Mouse (Mus musculus) limb, embryonic 15.5 days (tissue): ENCODE measurements around the gene 1700007K13Rik. TPM values are rescaled to one million over a fixed set of nuclear protein-coding genes. Genes with fewer than 3 reads are reported as not detected.
"Not testable (repeated sequence)": the region's sequence is repeated elsewhere in the genome, so short reads cannot be mapped to it uniquely, and the experiment has no call there.

Experiments
- ATAC-seq: fragments of 200-750 bp; cut with Nextera tagmentation; 2 replicates; pipeline ENCODE4 v1.8.0; 2017; ENCODE audit warnings: low read depth, moderate TSS enrichment; ENCODE audit not compliant: insufficient number of reproducible peaks, low FRiP score, low TSS enrichment
- H3K27ac ChIP-seq: fragments of 300-500 bp; sonication (generic); 2 replicates; pipeline ENCODE4 v1.5.1; 2015; ENCODE audit warnings: moderate library complexity, mild to moderate bottlenecking, inconsistent platforms
- H3K27me3 ChIP-seq: fragments of 300-500 bp; sonication (generic); 2 replicates; pipeline ENCODE4 v1.6.1; 2015; ENCODE audit warnings: inconsistent platforms
- H3K36me3 ChIP-seq: fragments of 300-500 bp; sonication (generic); 2 replicates; pipeline ENCODE4 v1.6.1; 2015; ENCODE audit warnings: inconsistent platforms
- H3K4me1 ChIP-seq: fragments of 300-500 bp; sonication (generic); 2 replicates; pipeline ENCODE4 v1.6.1; 2015; ENCODE audit warnings: inconsistent platforms
- H3K4me2 ChIP-seq: fragments of 300-500 bp; sonication (generic); 2 replicates; pipeline ENCODE4 v1.6.1; 2015; ENCODE audit warnings: mild to moderate bottlenecking, inconsistent platforms
- H3K4me3 ChIP-seq: fragments of 300-500 bp; sonication (generic); 2 replicates; pipeline ENCODE4 v1.5.1; 2015; ENCODE audit warnings: mild to moderate bottlenecking, inconsistent platforms
- H3K9ac ChIP-seq: fragments of 300-500 bp; sonication (generic); 2 replicates; pipeline ENCODE4 v1.6.1; 2015; ENCODE audit warnings: inconsistent platforms
- H3K9me3 ChIP-seq: fragments of 300-500 bp; sonication (generic); 2 replicates; pipeline ENCODE4 v1.6.1; 2016; ENCODE audit warnings: inconsistent platforms
- WGBS: fragments of 180-500 bp; shearing (Covaris S2); methylation state at CpG from one replicate; pipeline ENCODE4 v1.1.7; 2015; 5-methylcytosine and 5-hydroxymethylcytosine counted together
- polyA plus RNA-seq: library from polyadenylated mRNA; unstranded; fragments of >200 nt; fragmentation: Nextera tagmentation; extraction: Ambion mirVana; gene quantifications from 2 replicates; pipeline ENCODE4 v1.2.1, GENCODE M21; 2015

1700007K13Rik gene
- polyA plus RNA-seq = 0.89 and 1.1 TPM in 2 replicates

DNA sequence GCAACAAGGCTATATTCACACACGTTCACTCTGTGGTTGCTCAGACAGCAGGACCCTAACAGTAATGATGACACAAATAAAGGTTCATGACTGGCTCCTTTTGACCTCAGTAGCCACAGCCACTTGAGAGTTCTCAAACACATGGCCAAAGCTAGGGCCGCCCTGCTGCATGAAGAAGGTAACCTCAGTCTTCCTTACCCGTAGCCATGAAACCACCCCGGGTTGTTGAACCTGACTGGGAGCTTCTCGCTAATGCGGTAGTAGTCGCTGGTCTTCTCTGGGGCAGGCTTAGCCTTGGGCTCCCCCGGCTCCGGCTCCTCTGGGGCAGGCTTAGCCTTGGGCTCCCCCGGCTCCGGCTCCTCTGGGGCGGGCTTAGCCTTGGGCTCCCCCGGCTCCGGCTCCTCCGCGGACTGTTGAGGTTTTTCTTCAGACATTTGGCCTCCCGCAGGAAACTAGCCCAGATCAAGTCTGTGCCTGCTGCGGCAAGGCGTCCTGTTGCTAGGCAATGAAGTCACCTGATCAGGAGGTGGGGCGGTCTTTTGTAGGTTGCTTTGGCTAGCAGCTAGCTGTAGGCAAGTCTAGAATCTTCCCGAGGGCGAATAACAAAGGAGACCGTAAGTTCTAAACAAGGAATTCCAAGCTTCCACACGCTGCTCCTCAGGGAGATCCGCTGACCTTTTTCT is at the start of gene 1700007K13Rik:
TSS of gene 1700007K13Rik (minus strand) at position 497 of the 683 bp plus-strand sequence.
- Histone ChIP-seq H3K9me3 (no peaks in the 10 kb centered on the region), H3K9ac (no peak within 1 kb of the TSS), H3K27me3 (no peaks in the 10 kb centered on the region), H3K4me2 (peak within 1 kb of the TSS; percentile 59), H3K4me3 (peak within 1 kb of the TSS; percentile 32), H3K36me3 (peaks cover 20% of the 10 kb centered on the region), H3K4me1 (peaks cover 21% of the 10 kb centered on the region), H3K27ac (no peak within 1 kb of the TSS)
- ATAC-seq = peak; percentile 62; the same call in 1 of the 2 replicates
- WGBS = 5% methylated on average over 25 of the region's 25 CpGs

DNA sequence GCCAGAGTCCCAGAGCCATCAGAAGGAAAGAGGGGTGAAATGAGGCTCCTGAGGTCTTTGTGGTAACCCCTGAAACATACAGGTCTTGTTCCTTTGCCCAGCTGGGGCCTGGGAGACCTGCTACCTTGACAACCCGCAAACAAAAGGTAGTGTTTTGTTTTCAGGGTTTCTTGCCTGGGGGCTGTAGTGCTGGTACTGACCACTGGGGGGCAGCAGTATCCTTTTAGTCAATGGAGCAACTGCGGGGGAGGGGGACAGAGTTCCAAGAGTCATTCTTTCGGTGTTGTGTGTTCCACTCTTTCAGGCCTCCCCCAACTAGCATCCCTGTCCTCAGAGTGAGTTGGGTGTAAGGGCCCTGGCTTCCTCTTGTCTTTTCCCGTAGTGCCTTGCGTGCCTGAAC is 48.4 kb upstream of the 1700007K13Rik start:
- no peak for ATAC-seq
- Histone ChIP-seq H3K36me3 (peaks cover 7% of the 10 kb centered on the region; the same call in 1 of the 2 replicates), H3K27me3 (peaks cover 5% of the 10 kb centered on the region; the same call in 1 of the 2 replicates), H3K4me2 (peak overlapping the region; percentile 96), H3K4me1 (peaks cover 49% of the 10 kb centered on the region), H3K27ac (0 out of 2 replicates have a peak overlapping the region, but pooled peaks have one; percentile 81), H3K9ac (peak overlapping the region; percentile 77; the same call in 1 of the 2 replicates), H3K9me3 (no peaks in the 10 kb centered on the region), H3K4me3 (peak overlapping the region; percentile 80)
- WGBS = 12% methylated on average over 5 of the region's 5 CpGs

DNA sequence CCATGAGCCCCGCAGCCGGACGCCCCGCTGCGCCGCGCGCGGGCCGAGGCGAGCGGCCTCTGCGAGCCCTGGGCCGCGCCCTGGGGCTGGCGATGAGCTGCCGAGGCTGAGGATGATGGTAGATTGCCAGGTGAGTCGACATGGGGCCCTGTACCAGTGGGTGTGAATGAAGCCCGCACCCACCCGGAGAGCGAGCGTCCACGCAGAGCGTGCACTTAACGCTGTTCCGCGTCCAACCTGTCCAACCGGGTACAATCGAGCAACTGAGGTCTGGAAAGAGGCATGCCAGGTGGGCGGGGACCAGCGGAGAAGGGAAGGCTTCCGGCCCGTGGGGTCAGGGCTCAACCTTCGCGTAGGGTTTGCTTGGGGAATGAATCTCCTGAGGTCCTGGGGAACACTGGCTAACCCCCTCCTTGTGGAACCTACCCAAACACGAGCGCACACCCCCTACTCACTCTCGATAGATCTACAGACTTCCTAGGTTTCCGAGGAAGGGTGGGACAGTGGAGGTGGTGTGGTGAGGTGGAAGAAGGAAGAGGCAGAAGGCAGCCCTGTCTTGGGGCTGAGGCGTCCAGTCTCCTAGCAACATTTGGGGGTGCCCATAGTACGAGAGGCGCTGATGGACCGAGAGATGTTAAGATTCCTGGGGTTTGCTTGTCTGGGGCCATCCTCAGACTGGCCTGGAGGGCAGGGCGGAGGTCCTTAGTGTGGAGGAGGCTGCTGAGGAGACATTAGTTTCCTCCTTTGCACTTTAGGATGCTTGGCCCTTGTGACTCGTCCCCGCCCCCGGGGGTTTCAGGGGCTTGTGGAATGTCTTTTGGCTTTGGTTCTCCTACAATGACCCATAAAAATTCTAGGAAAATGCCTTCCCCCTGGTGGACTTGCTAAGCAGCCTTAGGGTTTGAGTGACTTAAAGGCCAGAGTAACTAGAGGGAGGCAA is 47.6 kb upstream of the 1700007K13Rik start:
- Histone ChIP-seq H3K27me3 (peaks cover 5% of the 10 kb centered on the region; the same call in 1 of the 2 replicates), H3K9ac (peak overlapping the region; percentile 77), H3K36me3 (peaks cover 7% of the 10 kb centered on the region; the same call in 1 of the 2 replicates), H3K27ac (peak overlapping the region; percentile 81), H3K4me3 (peak overlapping the region; percentile 80), H3K4me2 (peak overlapping the region; percentile 96), H3K9me3 (no peaks in the 10 kb centered on the region), H3K4me1 (peaks cover 46% of the 10 kb centered on the region)
- 0 out of 2 replicates have a peak, but pooled peaks have one; percentile 27 for ATAC-seq
- WGBS = 4% methylated on average over 47 of the region's 47 CpGs

DNA sequence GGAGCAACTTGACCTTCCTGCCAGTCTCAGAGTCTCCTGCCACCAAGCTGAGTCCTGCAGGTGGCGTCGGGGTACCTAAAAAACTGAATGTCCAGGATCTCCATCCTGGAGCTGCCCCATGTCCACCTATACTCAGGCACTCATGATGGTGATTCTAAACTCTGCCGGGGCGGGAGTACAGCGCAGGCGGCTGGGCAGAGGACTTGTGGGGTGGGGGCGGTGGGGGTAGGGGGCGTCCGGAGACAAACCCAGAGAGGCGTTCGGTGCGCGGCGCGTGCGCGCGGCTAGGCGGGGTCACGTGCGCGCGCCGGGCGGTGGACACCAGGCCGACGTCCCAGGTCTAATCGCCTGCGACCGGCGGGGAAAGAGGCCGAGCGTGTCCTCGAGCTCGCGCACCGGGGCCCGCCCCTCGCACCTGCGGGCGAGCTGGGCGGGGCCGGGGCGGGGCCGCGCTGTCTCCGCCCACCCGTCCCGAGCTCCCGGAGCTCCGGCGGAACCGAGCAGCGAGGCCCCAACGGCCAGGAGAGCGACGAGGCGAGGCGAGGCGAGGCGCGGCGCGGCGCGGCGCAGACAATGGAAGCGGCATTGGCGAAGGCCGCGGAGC is 46.8 kb upstream of the 1700007K13Rik start, which contains the start of gene Ralgds:
TSS of gene Ralgds (plus strand) at position 328 of the 604 bp plus-strand sequence.
- ATAC-seq = no peak
- under 1% methylated on average over 71 of the region's 71 CpGs for WGBS

DNA sequence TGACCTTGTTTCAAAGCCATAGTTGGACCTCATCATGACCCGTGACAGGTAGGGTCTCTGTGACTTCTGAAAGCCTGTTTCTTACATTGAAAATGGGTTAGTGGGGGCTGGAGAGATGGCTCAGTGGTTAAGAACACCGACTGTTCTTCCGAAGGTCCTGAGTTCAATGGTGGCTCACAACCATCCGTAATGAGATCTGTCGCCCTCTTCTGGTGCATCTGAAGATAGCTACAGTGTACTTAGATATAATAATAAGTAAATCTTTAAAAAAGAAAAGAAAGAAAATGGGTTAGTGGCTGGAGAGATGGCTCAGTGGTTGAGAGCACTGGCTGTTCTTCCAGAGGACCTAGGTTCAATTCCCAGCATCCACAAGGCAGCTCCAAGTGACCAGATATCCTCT is 45.5 kb upstream of the 1700007K13Rik start:
- H3K27me3 ChIP-seq, H3K9me3 ChIP-seq, H3K27ac ChIP-seq, H3K4me3 ChIP-seq, H3K4me2 ChIP-seq, H3K36me3 ChIP-seq, ATAC-seq, H3K9ac ChIP-seq: not testable (repeated sequence)
- WGBS = 46% methylated on average over 5 of the region's 5 CpGs
- H3K4me1 ChIP-seq = peaks cover 30% of the 10 kb centered on the region

More for the DNA sequence above, 46.8 kb upstream of the 1700007K13Rik start, which contains the start of gene Ralgds:
- Histone ChIP-seq H3K9me3 (no peaks in the 10 kb centered on the region), H3K9ac (peak within 1 kb of the TSS; percentile 77), H3K36me3 (peaks cover 7% of the 10 kb centered on the region; the same call in 1 of the 2 replicates), H3K4me3 (peak within 1 kb of the TSS; percentile 80), H3K4me2 (peak within 1 kb of the TSS; percentile 96), H3K4me1 (peaks cover 38% of the 10 kb centered on the region), H3K27me3 (peaks cover 5% of the 10 kb centered on the region; the same call in 1 of the 2 replicates), H3K27ac (peak within 1 kb of the TSS; percentile 81)

DNA sequence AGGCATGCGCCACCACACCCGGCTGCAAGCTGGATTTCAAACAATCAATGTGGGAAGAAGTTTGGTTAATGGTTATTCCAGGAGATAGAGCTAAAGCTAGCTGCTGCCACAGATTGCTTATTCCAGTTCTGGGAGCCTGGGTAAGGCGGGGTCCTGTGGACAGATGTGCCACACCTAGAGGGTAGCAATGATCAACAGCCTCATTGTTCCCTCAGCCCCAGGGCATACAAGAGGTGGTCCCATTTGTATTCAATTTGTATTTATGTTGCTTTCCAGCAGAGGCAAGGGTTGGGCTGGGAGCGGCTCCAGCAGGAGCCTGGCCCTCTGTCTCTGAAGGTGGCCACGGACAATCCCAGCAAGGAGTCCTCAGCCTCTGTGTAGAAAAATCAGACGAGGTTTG is 40.2 kb upstream of the 1700007K13Rik start:
- ATAC-seq = no peak
- 66% methylated on average over 6 of the region's 6 CpGs for WGBS

DNA sequence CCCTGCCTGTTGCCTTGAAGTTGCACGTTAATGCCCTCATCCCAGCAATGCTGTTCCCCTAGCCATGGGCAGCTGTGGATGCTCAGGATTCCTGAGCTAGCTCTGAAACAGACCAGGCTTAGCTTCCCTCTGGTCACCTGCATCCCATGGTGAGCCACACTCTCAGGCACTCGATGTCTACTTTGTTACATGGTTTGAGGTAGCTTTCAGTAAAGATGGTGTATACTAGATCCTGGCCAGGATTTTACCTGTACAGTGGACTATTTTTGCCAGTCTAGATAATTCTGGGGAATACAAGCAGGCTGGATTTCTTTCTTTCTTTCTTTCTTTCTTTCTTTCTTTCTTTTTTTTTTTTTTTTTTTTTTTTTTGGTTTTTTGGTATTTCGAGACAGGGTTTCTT is 39.7 kb upstream of the 1700007K13Rik start, which contains the start of gene Gm10134:
TSS of gene Gm10134 (plus strand) at position 301 of the 400 bp plus-strand sequence.
- Histone ChIP-seq H3K4me1 (no peaks in the 10 kb centered on the region), H3K27ac (no peak within 1 kb of the TSS), H3K36me3 (no peaks in the 10 kb centered on the region), H3K4me3 (no peak within 1 kb of the TSS), H3K9ac (no peak within 1 kb of the TSS), H3K4me2 (no peak within 1 kb of the TSS), H3K9me3 (no peaks in the 10 kb centered on the region), H3K27me3 (no peaks in the 10 kb centered on the region)
- WGBS = 65% methylated on average over 3 of the region's 3 CpGs
- no peak for ATAC-seq

More for the DNA sequence above, 40.2 kb upstream of the 1700007K13Rik start:
- Histone ChIP-seq H3K9me3 (no peaks in the 10 kb centered on the region), H3K4me3 (no peak overlapping the region), H3K4me1 (no peaks in the 10 kb centered on the region), H3K27ac (no peak overlapping the region), H3K9ac (no peak overlapping the region), H3K36me3 (no peaks in the 10 kb centered on the region), H3K4me2 (no peak overlapping the region), H3K27me3 (peaks cover 3% of the 10 kb centered on the region; the same call in 1 of the 2 replicates)

DNA sequence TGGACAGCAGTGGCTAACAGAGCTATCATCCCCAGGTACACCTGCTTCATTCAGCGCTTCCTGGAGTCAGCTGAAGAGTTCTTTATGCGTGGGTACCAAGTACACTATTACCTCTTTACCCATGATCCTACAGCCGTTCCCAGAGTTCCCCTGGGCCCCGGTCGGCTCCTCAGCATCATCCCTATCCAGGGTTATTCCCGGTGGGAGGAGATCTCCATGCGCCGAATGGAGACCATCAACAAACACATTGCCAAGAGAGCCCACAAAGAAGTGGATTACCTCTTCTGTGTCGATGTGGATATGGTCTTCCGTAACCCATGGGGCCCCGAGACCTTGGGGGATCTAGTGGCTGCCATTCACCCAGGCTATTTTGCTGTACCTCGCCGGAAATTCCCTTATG is 38.5 kb upstream of the 1700007K13Rik start:
- 88% methylated on average over 13 of the region's 13 CpGs for WGBS
- no peaks in the 10 kb centered on the region for H3K9me3 ChIP-seq

DNA sequence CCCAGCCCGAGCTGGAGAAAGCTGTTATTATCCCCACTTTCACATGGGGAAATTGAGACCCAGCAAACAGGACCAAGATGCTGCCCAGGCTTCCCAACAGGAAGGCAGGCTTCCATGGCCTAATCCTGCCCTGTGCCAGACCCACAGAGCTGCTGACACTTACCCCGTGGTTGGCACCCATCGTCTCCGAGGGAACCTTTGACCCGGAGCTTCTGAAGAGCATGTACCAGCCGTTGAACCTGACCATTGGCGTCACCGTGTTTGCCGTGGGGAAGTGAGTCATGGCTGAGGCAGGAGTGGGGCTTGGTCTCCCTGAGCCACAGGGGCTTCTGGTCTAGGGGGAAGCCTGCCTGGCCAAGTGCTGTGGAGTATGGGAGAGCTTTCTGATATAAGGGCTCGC is 36.9 kb upstream of the 1700007K13Rik start:
- no peak for ATAC-seq
- H3K27me3 ChIP-seq = no peaks in the 10 kb centered on the region
- H3K4me2 ChIP-seq = no peak overlapping the region
- H3K4me1 ChIP-seq = no peaks in the 10 kb centered on the region
- 80% methylated on average over 10 of the region's 10 CpGs for WGBS
- no peaks in the 10 kb centered on the region for H3K36me3 ChIP-seq
- no peak overlapping the region for H3K27ac ChIP-seq
- no peak overlapping the region for H3K4me3 ChIP-seq
- no peaks in the 10 kb centered on the region for H3K9me3 ChIP-seq
- no peak overlapping the region for H3K9ac ChIP-seq

More for the DNA sequence above, 38.5 kb upstream of the 1700007K13Rik start:
- H3K27me3 ChIP-seq = no peaks in the 10 kb centered on the region
- H3K4me2 ChIP-seq = no peak overlapping the region
- no peak overlapping the region for H3K4me3 ChIP-seq
- H3K27ac ChIP-seq = no peak overlapping the region
- no peaks in the 10 kb centered on the region for H3K36me3 ChIP-seq
- no peak overlapping the region for H3K9ac ChIP-seq
- ATAC-seq = no peak
- no peaks in the 10 kb centered on the region for H3K4me1 ChIP-seq

DNA sequence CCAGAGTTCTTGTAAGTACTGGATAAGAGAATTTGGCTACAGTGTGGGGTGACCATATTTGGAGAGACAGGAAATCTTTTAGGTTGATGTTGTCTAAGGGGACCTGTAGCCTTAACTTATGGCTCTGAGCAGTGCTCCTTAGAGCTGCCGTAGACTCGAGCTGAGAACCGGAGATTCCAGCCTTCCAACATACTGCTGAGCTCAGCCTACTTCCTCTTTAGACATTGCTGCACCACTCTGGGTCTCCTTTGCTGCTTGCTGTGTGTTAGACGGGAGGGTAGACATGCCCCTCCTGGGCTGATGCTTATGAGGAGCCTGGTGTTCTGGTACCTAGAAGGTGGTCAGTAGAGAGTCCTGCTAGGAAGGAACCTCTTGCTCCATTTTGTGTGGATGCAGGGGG is 32.3 kb upstream of the 1700007K13Rik start:
- H3K4me1 ChIP-seq = peaks cover 13% of the 10 kb centered on the region
- H3K4me2 ChIP-seq = no peak overlapping the region
- no peaks in the 10 kb centered on the region for H3K36me3 ChIP-seq
- H3K4me3 ChIP-seq = no peak overlapping the region
- H3K9me3 ChIP-seq = no peaks in the 10 kb centered on the region
- ATAC-seq = no peak
- WGBS = 81% methylated on average over 4 of the region's 4 CpGs
- H3K27ac ChIP-seq = no peak overlapping the region
- H3K9ac ChIP-seq = no peak overlapping the region
- H3K27me3 ChIP-seq = no peaks in the 10 kb centered on the region

DNA sequence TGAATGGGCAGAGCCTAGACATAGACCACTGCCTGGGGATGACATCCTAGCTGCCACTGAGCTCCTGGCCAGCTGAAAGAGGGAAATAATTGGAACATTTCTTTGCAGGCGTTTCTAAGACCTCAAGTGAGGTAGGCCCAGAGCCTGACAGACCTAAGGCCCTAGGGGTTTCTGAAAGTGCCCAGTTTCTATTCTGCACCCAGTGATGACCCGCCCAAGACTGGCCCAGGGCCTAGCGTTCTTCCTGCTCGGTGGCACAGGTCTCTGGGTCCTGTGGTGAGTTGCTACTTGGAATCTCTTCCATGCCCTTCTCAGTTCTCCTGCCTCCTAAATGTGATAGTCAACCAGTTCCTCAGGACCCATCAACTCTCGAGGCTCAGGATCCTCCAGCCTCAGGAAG is 31.4 kb upstream of the 1700007K13Rik start:
- Histone ChIP-seq H3K27me3 (no peaks in the 10 kb centered on the region), H3K9ac (no peak overlapping the region)
- WGBS = 82% methylated on average over 5 of the region's 5 CpGs

More for the DNA sequence above, 31.4 kb upstream of the 1700007K13Rik start:
- no peaks in the 10 kb centered on the region for H3K36me3 ChIP-seq
- ATAC-seq = no peak
- peaks cover 13% of the 10 kb centered on the region for H3K4me1 ChIP-seq
- H3K4me3 ChIP-seq = no peak overlapping the region
- H3K9me3 ChIP-seq = no peaks in the 10 kb centered on the region
- H3K4me2 ChIP-seq = no peak overlapping the region
- no peak overlapping the region for H3K27ac ChIP-seq
